Mouse (Mus musculus): Measurements from ENCODE around the gene Mepe. TPM values are rescaled to one million over a fixed set of nuclear protein-coding genes. Genes with fewer than 3 reads are reported as not detected.

Mepe gene
- polyA plus RNA-seq (2012; rRNA removed): 0.09 TPM in 1 of 2 replicates, not detected in the other

DNA sequence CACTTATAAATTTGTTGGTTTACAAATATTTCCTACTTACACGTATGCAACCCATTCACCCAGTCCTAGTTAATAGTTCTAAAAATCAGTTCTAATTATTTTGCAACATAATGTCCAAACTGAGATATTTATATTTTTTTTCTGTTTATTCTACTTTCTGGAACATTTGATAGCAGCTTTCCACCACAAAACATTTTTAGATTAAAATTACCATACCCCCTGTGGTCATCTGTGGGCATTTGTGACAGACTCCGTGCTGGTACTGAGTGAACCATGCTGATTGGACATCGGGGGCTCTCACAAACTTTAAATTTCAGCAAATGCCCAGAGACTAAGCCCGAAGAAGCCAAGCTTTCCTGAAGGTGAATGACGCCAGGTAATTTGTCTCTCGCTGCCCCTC is at the start of gene Mepe:
TSS of gene Mepe (plus strand) at position 301 of the 400 bp plus-strand sequence.

DNA sequence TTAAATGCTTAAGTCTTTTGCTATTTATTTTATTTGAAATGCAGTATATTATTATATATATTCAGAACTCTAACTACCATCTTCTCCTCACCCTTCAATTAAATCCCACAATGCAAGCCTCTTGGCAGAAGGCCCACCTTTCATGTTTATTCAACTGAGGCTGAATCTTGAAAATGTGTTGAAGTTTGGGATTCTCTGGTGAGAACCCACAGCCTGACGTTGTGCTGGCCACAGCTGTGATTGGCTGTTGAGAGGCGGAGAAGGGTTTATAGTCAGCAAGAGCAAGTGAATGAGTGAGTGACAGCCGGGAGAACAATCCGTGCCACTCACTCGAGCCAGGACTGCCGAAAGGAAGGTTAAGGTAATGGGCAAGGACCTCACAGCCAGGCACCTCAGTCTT is 26.1 kb upstream of the Mepe start, which contains the start of gene Ibsp:
TSS of gene Ibsp (plus strand) at position 178 of the 400 bp plus-strand sequence.

Other genes with a start within 250 kb of the Mepe start
- 0.19 TPM in 1 of 2 replicates, not detected in the other for gene Gm17660, start 247.7 kb upstream of the Mepe start, polyA plus RNA-seq (2012; rRNA removed)
- 282 and 331 TPM in 2 replicates for gene Sparcl1, start 211.6 kb upstream of the Mepe start, polyA plus RNA-seq (2012; rRNA removed)
- gene Dspp, start 154.6 kb upstream of the Mepe start, polyA plus RNA-seq (2012; rRNA removed): 0.03 TPM in 1 of 2 replicates, not detected in the other
- gene Dmp1, start 122.7 kb upstream of the Mepe start, polyA plus RNA-seq (2012; rRNA removed): 0.09 and 2.5 TPM in 2 replicates
- 0.58 and 35.9 TPM in 2 replicates for gene Ibsp, start 26.2 kb upstream of the Mepe start, polyA plus RNA-seq (2012; rRNA removed)
- gene Spp1, start 109.8 kb downstream of the Mepe start, polyA plus RNA-seq (2012; rRNA removed): 15.6 and 141 TPM in 2 replicates
- 31.5 and 35.1 TPM in 2 replicates for gene Pkd2, start 134.1 kb downstream of the Mepe start, polyA plus RNA-seq (2012; rRNA removed)
- 3.3 and 3.6 TPM in 2 replicates for gene BC005561, start 183.0 kb downstream of the Mepe start, polyA plus RNA-seq (2012; rRNA removed)